Mouse (Mus musculus): Measurements from ENCODE around the gene Zfp941. TPM values are rescaled to one million over a fixed set of nuclear protein-coding genes. Genes with fewer than 3 reads are reported as not detected.

Zfp941 gene
- polyA plus RNA-seq, 1 experiment from 2014 or later = 36.5 TPM

Other genes with a start within 250 kb of the Zfp941 start
- gene Olfr46, start 220.9 kb downstream of the Zfp941 start, polyA plus RNA-seq (2015; fragmentation: Nextera tagmentation; extraction: Ambion mirVana) = 0.03 and 0.04 TPM in 2 replicates
- not detected in 2 replicates for gene Olfr61, start 193.2 kb downstream of the Zfp941 start, polyA plus RNA-seq (2015; fragmentation: Nextera tagmentation; extraction: Ambion mirVana)
- not detected in 2 replicates for gene Olfr53, start 175.7 kb downstream of the Zfp941 start, polyA plus RNA-seq (2015; fragmentation: Nextera tagmentation; extraction: Ambion mirVana)
- not detected in 2 replicates for gene Olfr539, start 162.2 kb downstream of the Zfp941 start, polyA plus RNA-seq (2015; fragmentation: Nextera tagmentation; extraction: Ambion mirVana)
- gene Olfr45, start 140.2 kb downstream of the Zfp941 start, polyA plus RNA-seq (2015; fragmentation: Nextera tagmentation; extraction: Ambion mirVana) = not detected in 2 replicates
- gene Olfr541, start 124.9 kb downstream of the Zfp941 start, polyA plus RNA-seq (2015; fragmentation: Nextera tagmentation; extraction: Ambion mirVana) = not detected in 2 replicates
- not detected in 2 replicates for gene Cyp2e1, start 58.4 kb downstream of the Zfp941 start, polyA plus RNA-seq (2015; fragmentation: Nextera tagmentation; extraction: Ambion mirVana)
- 0.45 and 0.55 TPM in 2 replicates for gene Syce1, start 34.3 kb downstream of the Zfp941 start, polyA plus RNA-seq (2015; fragmentation: Nextera tagmentation; extraction: Ambion mirVana)
- gene Urah, start 12.8 kb upstream of the Zfp941 start, polyA plus RNA-seq (2015; fragmentation: Nextera tagmentation; extraction: Ambion mirVana) = 0.38 TPM in 1 of 2 replicates, not detected in the other
- gene Scgb1c1, start 23.4 kb upstream of the Zfp941 start, polyA plus RNA-seq (2015; fragmentation: Nextera tagmentation; extraction: Ambion mirVana) = not detected in 2 replicates
- gene Odf3, start 25.6 kb upstream of the Zfp941 start, polyA plus RNA-seq (2015; fragmentation: Nextera tagmentation; extraction: Ambion mirVana) = not detected in 2 replicates
- gene Gm45785, start 34.2 kb upstream of the Zfp941 start, polyA plus RNA-seq (2015; fragmentation: Nextera tagmentation; extraction: Ambion mirVana) = 0.23 and 0.36 TPM in 2 replicates
- gene Ric8a, start 34.8 kb upstream of the Zfp941 start, polyA plus RNA-seq (2015; fragmentation: Nextera tagmentation; extraction: Ambion mirVana) = 110 and 111 TPM in 2 replicates
- gene Bet1l, start 35.4 kb upstream of the Zfp941 start, polyA plus RNA-seq (2015; fragmentation: Nextera tagmentation; extraction: Ambion mirVana) = 41.1 and 46.2 TPM in 2 replicates
- 279 and 282 TPM in 2 replicates for gene Psmd13, start 59.8 kb upstream of the Zfp941 start, polyA plus RNA-seq (2015; fragmentation: Nextera tagmentation; extraction: Ambion mirVana)
- 54.0 and 55.5 TPM in 2 replicates for gene Sirt3, start 60.1 kb upstream of the Zfp941 start, polyA plus RNA-seq (2015; fragmentation: Nextera tagmentation; extraction: Ambion mirVana)
- not detected in 2 replicates for gene Cox8b, start 78.3 kb upstream of the Zfp941 start, polyA plus RNA-seq (2015; fragmentation: Nextera tagmentation; extraction: Ambion mirVana)
- gene Nlrp6, start 98.7 kb upstream of the Zfp941 start, polyA plus RNA-seq (2015; fragmentation: Nextera tagmentation; extraction: Ambion mirVana) = 0.56 and 0.63 TPM in 2 replicates
- gene Pgghg, start 119.2 kb upstream of the Zfp941 start, polyA plus RNA-seq (2015; fragmentation: Nextera tagmentation; extraction: Ambion mirVana) = 6.2 and 8.4 TPM in 2 replicates
- gene Ifitm5, start 128.1 kb upstream of the Zfp941 start, polyA plus RNA-seq (2015; fragmentation: Nextera tagmentation; extraction: Ambion mirVana) = 0.65 and 1.1 TPM in 2 replicates
- not detected in 2 replicates for gene Gm45717, start 133.8 kb upstream of the Zfp941 start, polyA plus RNA-seq (2015; fragmentation: Nextera tagmentation; extraction: Ambion mirVana)
- gene Ifitm2, start 133.8 kb upstream of the Zfp941 start, polyA plus RNA-seq (2015; fragmentation: Nextera tagmentation; extraction: Ambion mirVana) = 135 and 145 TPM in 2 replicates
- 14.9 and 18.8 TPM in 2 replicates for gene Ifitm1, start 145.0 kb upstream of the Zfp941 start, polyA plus RNA-seq (2015; fragmentation: Nextera tagmentation; extraction: Ambion mirVana)
- gene Ifitm3, start 188.6 kb upstream of the Zfp941 start, polyA plus RNA-seq (2015; fragmentation: Nextera tagmentation; extraction: Ambion mirVana) = 40.9 and 59.9 TPM in 2 replicates
- 0.99 and 1.4 TPM in 2 replicates for gene Ifitm6, start 195.7 kb upstream of the Zfp941 start, polyA plus RNA-seq (2015; fragmentation: Nextera tagmentation; extraction: Ambion mirVana)
- not detected in 2 replicates for gene Gm17387, start 207.0 kb upstream of the Zfp941 start, polyA plus RNA-seq (2015; fragmentation: Nextera tagmentation; extraction: Ambion mirVana)
- 59.2 and 64.1 TPM in 2 replicates for gene B4galnt4, start 238.9 kb upstream of the Zfp941 start, polyA plus RNA-seq (2015; fragmentation: Nextera tagmentation; extraction: Ambion mirVana)